Mouse (Mus musculus): ENCODE results near the gene Dhx38.

The Dhx38 gene

DNA sequence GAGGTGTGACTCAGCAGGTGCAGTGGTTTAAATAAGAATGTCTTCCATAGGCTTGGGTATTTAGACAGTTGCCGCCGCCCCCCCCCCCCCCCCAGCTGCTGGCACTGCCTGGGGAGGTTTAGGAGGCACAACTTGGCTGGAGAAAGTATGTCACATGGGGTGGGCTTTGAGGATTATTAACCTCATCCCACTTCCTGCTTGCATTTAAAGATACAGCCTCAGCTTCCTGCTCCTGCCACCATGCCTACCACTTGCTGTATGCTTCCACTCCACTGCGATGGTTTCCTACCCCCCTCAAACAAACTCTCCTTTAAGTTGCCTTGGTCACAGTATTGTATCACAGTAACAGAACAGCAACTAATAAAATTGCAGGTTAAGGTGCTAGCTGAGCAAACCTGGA is 21.6 kb downstream of the Dhx38 start:
- DNase-seq (ENCODE audit: low spot score in 2 of 2), result no peak

DNA sequence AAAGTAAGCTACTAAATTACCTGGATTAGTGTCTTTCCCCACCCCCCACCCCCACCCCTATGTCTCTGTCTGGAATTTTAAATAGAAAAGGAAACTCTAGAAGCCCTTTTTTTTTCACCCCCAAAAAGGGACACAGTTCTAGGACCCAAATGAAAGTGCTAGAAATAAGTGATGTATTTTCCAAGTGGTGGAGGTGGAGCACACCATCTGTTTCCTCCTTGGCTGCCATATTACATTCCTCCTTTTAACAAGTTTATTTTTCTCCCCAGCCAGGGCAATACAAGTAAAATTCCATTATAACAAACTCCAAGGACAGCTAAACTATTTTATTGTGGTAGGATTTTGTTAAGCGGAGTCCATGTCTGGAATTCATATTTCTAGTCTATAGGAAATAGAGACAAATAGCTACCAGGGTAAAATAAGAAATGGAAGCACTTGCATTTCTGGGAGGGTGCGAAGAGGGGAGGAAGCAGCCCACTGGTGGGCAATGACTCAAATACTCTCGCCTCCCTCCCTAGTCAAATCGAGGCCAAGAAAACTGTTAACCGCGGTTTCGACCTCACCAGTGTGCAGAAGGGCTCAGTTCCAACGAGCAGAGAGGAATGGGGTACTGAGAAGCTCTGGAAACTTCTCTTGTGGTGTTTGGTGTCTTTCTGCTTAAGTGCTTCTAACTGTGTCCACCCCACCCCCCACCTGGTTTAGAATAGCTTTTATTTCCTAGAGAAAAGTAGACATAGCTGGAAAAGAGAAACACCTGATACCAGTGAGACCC is 22.7 kb downstream of the Dhx38 start:
- no peak for DNase-seq (ENCODE audit: low spot score in 2 of 2)

DNA sequence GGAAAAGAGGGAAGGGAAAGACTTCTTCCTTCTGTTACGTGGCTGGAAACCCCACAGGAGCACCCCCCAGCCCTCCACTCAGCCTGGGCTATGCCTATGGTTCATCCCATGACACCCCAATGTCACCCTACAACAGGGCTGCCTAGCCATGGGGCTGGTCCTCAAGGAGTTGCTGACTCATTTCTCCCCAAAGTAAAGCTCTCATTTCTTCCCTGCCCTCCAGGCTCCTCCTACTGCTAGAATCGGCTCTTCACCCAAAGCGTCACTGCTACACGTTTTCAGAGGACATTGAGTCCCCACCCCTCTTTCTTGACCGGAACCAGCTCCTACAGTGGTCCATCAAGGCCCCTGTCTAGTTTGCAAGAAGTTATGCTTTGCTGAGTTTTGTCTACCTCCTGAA is 23.5 kb downstream of the Dhx38 start:
- DNase-seq (ENCODE audit: low spot score in 2 of 2), result no peak

DNA sequence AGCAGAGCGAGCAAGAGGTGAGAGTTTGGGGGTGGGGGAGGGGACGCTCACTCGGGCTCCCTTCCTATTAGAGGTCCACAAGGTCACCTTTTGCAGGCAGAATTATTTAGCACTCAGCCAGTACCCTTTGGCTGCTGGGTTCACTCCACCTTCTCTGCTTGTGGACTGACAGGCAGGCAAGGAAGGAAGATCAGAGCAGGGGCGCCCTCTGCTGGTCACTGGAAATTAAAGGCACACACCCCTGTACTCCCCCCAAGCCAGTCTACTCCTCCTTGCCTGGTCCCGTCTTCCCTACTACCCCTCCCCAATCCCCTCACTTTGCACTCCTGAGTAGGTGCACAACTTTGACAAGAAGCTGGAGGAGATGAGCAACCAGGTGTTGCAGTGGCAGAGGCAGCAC is 29.0 kb downstream of the Dhx38 start:
- DNase-seq (ENCODE audit: low spot score in 2 of 2), result peak; percentile 34 to 46

DNA sequence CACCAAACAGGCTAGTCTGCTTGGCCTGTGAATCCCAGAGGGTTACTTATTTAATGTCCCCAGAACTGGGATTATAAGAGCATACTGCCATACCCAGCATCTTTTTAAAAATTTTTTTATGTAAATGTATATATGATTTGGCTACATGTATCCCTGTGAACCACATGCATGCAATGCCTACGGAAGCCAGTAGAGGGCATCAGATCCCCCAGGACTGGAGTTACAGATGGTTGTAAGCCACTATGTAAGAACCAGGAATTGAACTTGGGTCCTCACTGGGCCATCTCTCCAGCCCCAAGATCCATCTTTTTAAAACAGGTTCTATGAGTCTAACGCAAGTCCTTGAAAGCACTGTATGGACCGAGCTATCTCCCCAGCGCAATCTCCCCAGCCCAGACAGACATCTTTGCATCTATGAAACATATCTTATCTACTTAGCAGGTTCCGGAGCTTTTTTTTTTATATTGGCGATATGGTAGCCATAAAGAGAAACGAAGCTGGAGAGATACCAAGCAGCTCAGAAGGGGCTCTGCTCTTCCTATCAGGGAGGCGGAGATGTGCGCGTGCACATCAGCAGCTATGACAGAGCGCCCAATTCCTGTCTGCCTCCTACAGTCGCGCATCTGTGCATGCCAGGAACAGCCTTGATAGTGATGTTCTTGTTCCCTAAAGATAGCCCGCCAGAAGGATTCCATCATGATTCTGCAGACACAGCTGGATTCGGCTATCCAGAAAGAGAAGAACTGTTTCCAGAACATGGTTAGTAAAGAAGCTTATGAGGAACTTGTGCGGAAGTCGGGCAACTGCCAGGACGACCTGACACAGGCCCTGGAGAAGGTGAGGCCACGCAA is 30.3 kb downstream of the Dhx38 start:
- no peak for DNase-seq (ENCODE audit: low spot score in 2 of 2)

DNA sequence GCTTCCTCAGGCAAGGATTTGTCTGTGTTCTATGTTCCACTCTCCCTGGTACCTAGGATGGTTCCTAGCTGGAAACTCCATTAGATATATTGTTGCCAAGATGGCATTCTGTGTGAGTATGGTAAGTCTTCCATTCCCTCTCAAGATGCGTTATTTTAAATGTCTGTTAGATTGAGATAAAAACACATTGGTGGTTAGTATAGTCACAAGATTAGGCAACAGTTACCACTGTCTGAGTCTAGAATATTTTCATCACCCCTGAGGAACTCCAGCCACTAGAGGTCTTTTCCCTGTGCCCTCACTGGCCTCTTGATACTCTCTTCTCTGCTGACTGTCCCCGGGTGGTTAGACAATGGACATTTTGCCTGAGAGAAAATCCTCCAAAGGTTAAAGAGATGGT is 41.7 kb downstream of the Dhx38 start:
- DNase-seq (ENCODE audit: low spot score in 2 of 2), result no peak

DNA sequence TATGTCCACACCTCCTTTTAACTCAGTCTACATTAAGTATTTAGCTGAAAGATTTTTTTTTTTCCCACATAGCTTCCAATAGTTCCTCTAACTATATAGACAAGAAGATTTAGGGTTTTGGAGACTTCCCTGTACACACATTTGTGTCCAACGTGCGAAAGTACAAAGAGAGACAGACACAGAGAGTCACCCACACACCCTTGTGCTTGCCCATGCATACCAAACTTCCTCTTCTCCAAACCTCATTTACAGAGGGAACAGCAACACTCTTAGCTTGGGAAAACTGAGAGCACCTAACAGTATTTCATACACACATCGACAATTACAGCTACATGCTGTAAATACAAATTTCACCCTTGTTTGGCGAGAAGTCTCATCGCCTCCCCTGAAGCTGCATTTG is 60.1 kb downstream of the Dhx38 start:
- DNase-seq (ENCODE audit: low spot score in 2 of 2), result no peak

DNA sequence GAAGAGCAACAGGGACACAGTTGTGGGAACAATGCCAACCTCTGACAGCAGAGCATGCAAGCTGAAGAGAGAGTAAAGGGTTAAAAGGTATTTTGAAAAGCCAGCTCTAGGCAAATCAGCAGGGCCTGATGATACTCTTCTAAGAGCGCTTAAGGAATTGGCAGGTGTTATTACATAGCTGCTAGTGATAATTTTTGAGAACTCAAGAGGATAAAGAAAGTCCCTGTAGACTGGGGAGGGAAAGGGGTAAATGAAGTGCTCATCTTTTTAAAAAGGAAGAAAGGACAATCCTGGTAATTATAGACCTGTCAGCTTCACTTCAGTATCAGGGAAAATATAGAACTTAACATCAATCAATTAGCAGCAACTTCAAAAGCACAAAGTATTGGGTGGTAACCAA is 62.1 kb downstream of the Dhx38 start:
- no peak for DNase-seq (ENCODE audit: low spot score in 2 of 2)

DNA sequence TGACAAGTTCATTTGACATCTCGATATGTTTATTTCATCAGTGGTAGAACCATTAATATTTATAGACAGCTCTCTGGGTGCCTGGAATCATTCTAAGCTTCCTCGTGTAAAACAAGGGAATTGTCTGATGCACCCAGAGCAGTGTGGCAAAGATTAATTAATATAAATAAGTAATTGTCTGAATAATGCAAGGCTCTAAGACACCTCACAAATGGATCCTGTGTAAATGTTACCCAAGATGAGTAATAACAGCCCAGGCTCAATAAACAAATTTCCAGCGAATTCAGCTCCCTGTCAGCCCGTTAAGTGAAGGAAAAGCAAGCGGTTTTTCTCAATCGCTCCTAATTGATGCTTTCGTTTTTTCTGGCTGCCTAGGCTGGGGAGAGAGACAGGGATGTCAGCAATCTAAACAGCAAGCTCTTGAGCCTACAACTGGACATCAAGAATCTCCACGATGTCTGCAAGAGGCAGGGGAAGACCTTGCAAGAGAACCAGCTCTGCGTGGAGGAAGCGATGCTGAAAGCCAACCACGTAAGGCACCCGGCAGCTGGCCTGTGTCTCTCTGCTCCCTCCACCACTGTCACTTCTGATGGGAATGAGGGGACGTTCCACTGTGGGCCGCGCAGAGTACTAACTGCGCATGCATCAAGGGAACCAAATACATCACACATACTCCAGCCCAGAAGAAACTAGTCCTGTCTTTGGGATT is 66.5 kb downstream of the Dhx38 start:
- DNase-seq (ENCODE audit: low spot score in 2 of 2), result no peak

Measured in heart, adult 9 months (tissue).